Mouse (Mus musculus) central nervous system, embryonic 18 days (tissue): ENCODE results near the gene Tpcn2. TPM values are rescaled to one million over a fixed set of nuclear protein-coding genes. Genes with fewer than 3 reads are reported as not detected.

Experiments used
- polyA plus RNA-seq: library from polyadenylated mRNA; depleted of rRNA; stranded (reverse); fragments of >200 nt; gene quantifications from 2 replicates; pipeline ENCODE4 v1.2.3, GENCODE M21; 2012; rRNA removed

Tpcn2 gene
- polyA plus RNA-seq: 7.3 and 7.5 TPM in 2 replicates

DNA sequence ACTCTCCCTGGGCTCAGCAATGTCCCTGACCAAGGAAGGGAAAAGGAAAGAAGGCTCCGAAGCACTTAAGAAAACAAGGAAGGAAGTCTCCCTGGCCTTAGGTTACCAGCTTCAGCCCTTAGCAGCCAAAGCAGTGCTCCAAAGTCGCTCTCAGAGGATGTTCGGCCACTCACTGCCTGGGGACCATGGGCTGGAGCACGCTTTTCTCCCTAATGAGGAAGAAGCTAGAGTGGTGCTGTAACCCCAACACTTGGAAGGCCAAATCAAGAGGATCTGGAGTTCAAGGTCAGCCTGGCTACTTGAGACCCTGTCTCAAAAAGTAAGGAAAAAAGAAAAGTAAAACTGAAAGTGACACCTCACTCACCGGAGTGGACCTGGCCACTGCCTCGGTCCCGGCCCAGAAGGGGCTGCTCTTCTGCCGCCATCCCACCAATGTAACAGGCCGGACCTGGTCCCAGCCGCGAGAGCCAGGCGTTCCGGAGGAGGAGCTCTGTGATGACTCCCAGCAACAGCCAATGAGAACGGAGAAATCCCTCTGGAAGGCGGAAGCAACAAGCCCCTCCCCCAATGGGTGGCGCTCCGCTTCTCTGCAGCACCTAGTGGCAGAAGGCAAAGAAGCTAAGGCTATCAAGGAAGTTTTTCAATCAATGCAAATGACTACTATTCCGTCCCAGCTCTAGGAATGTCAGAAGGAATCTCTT is at the start of gene Tpcn2:
Gene Tpcn2 (minus strand): TSS at position 525 of the 701 bp plus-strand sequence.

DNA sequence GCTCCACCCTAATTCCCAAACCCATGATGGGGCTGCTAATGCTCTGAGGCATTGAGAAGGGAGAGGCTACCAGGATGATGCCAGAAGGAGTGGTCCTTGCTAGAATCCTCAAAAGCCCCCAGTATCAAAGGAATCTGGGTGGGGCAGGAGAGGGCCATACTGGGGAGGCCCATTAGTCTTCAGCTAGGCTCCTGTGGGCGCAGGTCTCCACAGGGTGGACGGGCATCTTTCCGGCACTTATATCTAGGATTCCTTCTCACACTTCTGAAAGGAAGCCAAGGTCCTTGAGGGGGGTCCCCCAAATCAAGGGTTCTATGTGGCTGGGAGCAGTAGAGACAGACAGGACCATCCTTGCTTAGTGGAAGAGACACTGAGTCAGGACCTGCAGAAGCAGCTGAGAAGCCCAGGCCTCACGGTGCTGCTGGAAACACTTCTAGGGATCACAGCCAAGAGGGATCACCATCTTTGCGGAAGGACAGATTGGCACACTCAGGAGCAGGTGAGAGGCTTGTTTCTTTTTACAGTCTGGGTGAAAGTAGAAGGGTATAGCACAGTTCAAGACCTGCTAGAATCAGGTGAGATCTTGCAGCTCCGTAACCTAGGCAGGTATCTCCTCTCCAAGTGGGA is 31.1 kb upstream of the Tpcn2 start, which contains the start of gene Mrgprd:
Gene Mrgprd (plus strand): TSS at position 51 of the 627 bp plus-strand sequence.

DNA sequence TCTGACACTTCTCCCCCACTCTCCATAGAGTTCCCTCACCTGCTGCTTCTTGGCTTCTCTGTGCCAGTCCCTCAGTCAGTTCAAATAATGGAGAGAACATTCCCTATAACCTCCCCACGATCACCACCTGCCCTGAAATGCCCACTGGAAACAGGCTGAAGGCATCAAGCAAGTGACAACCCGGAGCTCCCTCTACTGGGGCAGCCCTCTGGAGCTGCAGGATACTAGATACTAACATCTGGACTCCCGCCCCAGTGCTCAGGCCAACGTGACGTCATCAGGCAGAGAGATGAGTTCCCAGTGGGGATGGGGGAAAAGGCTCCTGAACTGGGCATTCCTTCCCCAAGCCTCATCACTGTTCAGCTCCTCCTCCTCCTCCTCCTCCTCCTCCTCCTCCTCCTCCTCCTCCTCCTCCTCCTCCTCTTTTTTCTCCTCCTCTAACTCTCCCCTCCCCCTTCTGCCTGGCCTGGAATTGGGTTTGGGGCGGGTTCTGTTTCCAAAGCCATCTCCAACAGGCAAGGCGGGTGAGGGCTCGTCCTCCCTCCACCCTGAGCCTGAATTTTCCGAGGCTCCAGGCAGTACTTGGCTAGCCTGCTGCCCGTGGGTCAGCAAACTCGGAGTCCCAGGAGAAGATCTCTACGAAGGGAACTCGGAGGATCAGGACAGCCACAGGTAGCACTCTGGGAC is 16.7 kb upstream of the Tpcn2 start, which contains the start of gene Mrgprf:
Gene Mrgprf (plus strand): TSS at position 508 of the 687 bp plus-strand sequence.

DNA sequence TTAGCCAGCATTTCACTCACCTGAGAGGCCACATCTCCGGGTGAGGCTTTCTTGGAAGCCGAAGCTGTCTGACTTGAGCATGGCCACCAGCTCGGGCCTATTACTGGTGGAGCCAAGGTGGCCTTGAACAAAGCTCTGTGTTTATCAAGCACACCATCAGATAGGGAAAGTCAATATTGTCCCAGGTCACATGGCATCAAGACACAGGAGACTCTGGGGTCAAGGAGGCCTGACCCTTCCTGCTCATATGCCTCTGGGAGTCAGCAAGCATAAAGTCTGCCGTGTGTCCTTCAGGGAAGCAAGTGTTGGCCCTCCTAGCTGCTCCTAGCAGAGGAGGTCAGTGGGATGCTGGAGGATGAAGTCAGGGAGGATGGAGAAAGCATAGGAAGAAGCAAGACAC is 75.8 kb downstream of the Tpcn2 start, which contains the start of gene 1810010D01Rik:
Gene 1810010D01Rik (minus strand): TSS at position 114 of the 400 bp plus-strand sequence.

Other genes starting within 250 kb of the Tpcn2 start
- 0.47 and 1.1 TPM in 2 replicates for gene 1810010D01Rik, start 75.9 kb downstream of the Tpcn2 start, polyA plus RNA-seq
- gene Mrgprf, start 16.8 kb upstream of the Tpcn2 start, polyA plus RNA-seq: 3.2 and 3.6 TPM in 2 replicates
- gene Mrgprd, start 30.8 kb upstream of the Tpcn2 start, polyA plus RNA-seq: 0.20 TPM in 1 of 2 replicates, not detected in the other